Mouse (Mus musculus) C2C12 (cell line): ENCODE measurements around the gene Dpyd. TPM values are rescaled to one million over a fixed set of nuclear protein-coding genes. Genes with fewer than 3 reads are reported as not detected.

Source experiments
- H3K27me3 ChIP-seq: one replicate; pipeline ENCODE4 v1.6.1; 2011; ENCODE audit not compliant: control insufficient read depth, insufficient read depth, insufficient read length
- H3K36me3 ChIP-seq: one replicate; pipeline ENCODE4 v1.6.1; 2011; ENCODE audit not compliant: control insufficient read depth, insufficient read depth
- H3K4me3 ChIP-seq: one replicate; pipeline ENCODE4 v1.5.1; 2011; ENCODE audit warnings: mild to moderate bottlenecking, control low read depth; ENCODE audit not compliant: poor library complexity, insufficient read depth, severe bottlenecking
- H3K79me2 ChIP-seq: one replicate; pipeline ENCODE4 v1.6.1; 2011; ENCODE audit not compliant: control insufficient read depth, insufficient read depth
- H3K79me3 ChIP-seq: one replicate; pipeline ENCODE4 v1.6.1; 2011; ENCODE audit warnings: low read depth, control low read depth
- H3ac ChIP-seq: one replicate; pipeline ENCODE3; 2011; ENCODE audit warnings: low read depth; ENCODE audit not compliant: control insufficient read depth, insufficient read length
- CEBPB ChIP-seq: IDR thresholded peaks from one replicate; pipeline ENCODE4 v1.6.1; 2011; ENCODE audit warnings: low read depth, mild to moderate bottlenecking, control low read depth, moderate library complexity
- CTCF ChIP-seq: IDR thresholded peaks from one replicate; pipeline ENCODE4 v1.5.1; 2011; ENCODE audit not compliant: control insufficient read depth, insufficient read depth, insufficient read length
- FOSL1 ChIP-seq: IDR thresholded peaks from one replicate; pipeline ENCODE4 v1.8.0; 2011; ENCODE audit warnings: mild to moderate bottlenecking, low read length; ENCODE audit not compliant: poor library complexity, insufficient read depth, severe bottlenecking
- MAX ChIP-seq: IDR thresholded peaks from one replicate; pipeline ENCODE4 v1.6.1; 2011; ENCODE audit warnings: mild to moderate bottlenecking, control low read depth
- MYOD1 ChIP-seq: IDR thresholded peaks from one replicate; pipeline ENCODE4 v1.6.1; 2011; ENCODE audit warnings: low read depth; ENCODE audit not compliant: control insufficient read depth, insufficient read length
- MYOG ChIP-seq: IDR thresholded peaks from one replicate; pipeline ENCODE4 v1.6.1; 2011; ENCODE audit not compliant: control insufficient read depth, insufficient read length; ENCODE audit errors: extremely low read depth
- USF1 ChIP-seq: IDR thresholded peaks from one replicate; pipeline ENCODE4 v1.6.1; 2011; ENCODE audit warnings: low read depth, mild to moderate bottlenecking, control low read depth, moderate library complexity
- polyA plus RNA-seq: library from polyadenylated mRNA; unstranded; fragments of >200 nt; fragmentation: generic; extraction: Trizol; gene quantifications from one replicate; pipeline ENCODE4 v1.2.1, GENCODE M21; 2012; ENCODE audit warnings: missing spikeins

Gene Dpyd
- polyA plus RNA-seq, 1 experiment: 0.60 TPM

GRCm38 (mm10) chr3:118562311-118562671, 362 bp downstream of the Dpyd start:
- H3K4me3 ChIP-seq: peak overlapping the region; percentile 23
- H3K79me3 ChIP-seq: no peaks in the 10 kb centered on the region
- H3K36me3 ChIP-seq: no peaks in the 10 kb centered on the region
- H3ac ChIP-seq: peak overlapping the region; percentile 31
- no peaks in the 10 kb centered on the region for H3K79me2 ChIP-seq
- H3K27me3 ChIP-seq: no peaks in the 10 kb centered on the region
- TF ChIP-seq FOSL1 (no peak), CTCF (no peak), MAX (no peak), USF1 (no peak), MYOD1 (no peak), CEBPB (no peak), MYOG (no peak)

- Histone ChIP-seq H3K36me3 (no peaks in the 10 kb centered on the region), H3K27me3 (no peaks in the 10 kb centered on the region), H3K79me2 (no peaks in the 10 kb centered on the region), H3ac (no peak overlapping the region), H3K4me3 (no peak overlapping the region), H3K79me3 (no peaks in the 10 kb centered on the region)
- no peak for TF ChIP-seq MYOD1
- no peak for TF ChIP-seq CEBPB
- no peak for TF ChIP-seq CTCF
- no peak for TF ChIP-seq USF1
- TF ChIP-seq MYOG: no peak
- no peak for TF ChIP-seq FOSL1
- no peak for TF ChIP-seq MAX
Observed at GRCm38 (mm10) chr3:118566779-118567178, 4.8 kb downstream of the Dpyd start.

- no peak for TF ChIP-seq FOSL1
- TF ChIP-seq USF1: no peak
- TF ChIP-seq CTCF: no peak
- TF ChIP-seq MAX: no peak
- no peak for TF ChIP-seq MYOD1
- TF ChIP-seq CEBPB: no peak
- no peak for TF ChIP-seq MYOG
- no peaks in the 10 kb centered on the region for H3K27me3 ChIP-seq
- no peak overlapping the region for H3K4me3 ChIP-seq
- H3K79me2 ChIP-seq: no peaks in the 10 kb centered on the region
- no peaks in the 10 kb centered on the region for H3K36me3 ChIP-seq
- H3ac ChIP-seq: no peak overlapping the region
- no peaks in the 10 kb centered on the region for H3K79me3 ChIP-seq
Observed at GRCm38 (mm10) chr3:118570197-118570596, 8.3 kb downstream of the Dpyd start.

- no peak for TF ChIP-seq USF1
- TF ChIP-seq FOSL1: no peak
- TF ChIP-seq CEBPB: no peak
- H3K27me3 ChIP-seq: no peaks in the 10 kb centered on the region
- H3ac ChIP-seq: no peak overlapping the region
- no peaks in the 10 kb centered on the region for H3K36me3 ChIP-seq
- H3K4me3 ChIP-seq: no peak overlapping the region
- no peaks in the 10 kb centered on the region for H3K79me3 ChIP-seq
- H3K79me2 ChIP-seq: no peaks in the 10 kb centered on the region
Observed at GRCm38 (mm10) chr3:118590559-118590958, 28.6 kb downstream of the Dpyd start.

GRCm38 (mm10) chr3:118594864-118595263, 32.9 kb downstream of the Dpyd start:
- Histone ChIP-seq H3K4me3 (no peak overlapping the region), H3K36me3 (no peaks in the 10 kb centered on the region), H3K79me2 (no peaks in the 10 kb centered on the region), H3K27me3 (no peaks in the 10 kb centered on the region), H3ac (no peak overlapping the region), H3K79me3 (no peaks in the 10 kb centered on the region)
- TF ChIP-seq CEBPB (no peak), MAX (no peak), USF1 (no peak), MYOG (no peak), MYOD1 (no peak)

- H3K4me3 ChIP-seq: no peak overlapping the region
Observed at GRCm38 (mm10) chr3:118595693-118596092, 33.8 kb downstream of the Dpyd start.

More at GRCm38 (mm10) chr3:118595693-118596092, 33.8 kb downstream of the Dpyd start:
- Histone ChIP-seq H3K27me3 (no peaks in the 10 kb centered on the region), H3K79me3 (no peaks in the 10 kb centered on the region), H3ac (no peak overlapping the region), H3K79me2 (no peaks in the 10 kb centered on the region), H3K36me3 (no peaks in the 10 kb centered on the region)
- TF ChIP-seq FOSL1: no peak
- TF ChIP-seq MYOD1: no peak
- TF ChIP-seq CEBPB: no peak
- no peak for TF ChIP-seq USF1
- no peak for TF ChIP-seq MAX
- TF ChIP-seq MYOG: no peak
- no peak for TF ChIP-seq CTCF
